Mouse (Mus musculus): ENCODE results near the gene Tmem204. TPM values are rescaled to one million over a fixed set of nuclear protein-coding genes. Genes with fewer than 3 reads are reported as not detected.

The Tmem204 gene
- polyA plus RNA-seq, 1 experiment from 2014 or later: 108 TPM

- Histone ChIP-seq H3K4me1 (replicated peaks; ENCODE audit: control insufficient read depth, insufficient read depth, low read length) (peaks cover 16% of the 10 kb centered on the region), H3K27me3 (ENCODE audit: control insufficient read depth, insufficient read depth, low read depth, low read length) (no peaks in the 10 kb centered on the region), H3K4me2 (ENCODE audit: low read depth, low read length) (peak overlapping the region; percentile 86), H3K36me3 (ENCODE audit: control insufficient read depth, insufficient read depth, low read length) (peaks cover 15% of the 10 kb centered on the region), H3K9me3 (ENCODE audit: control insufficient read depth, low read length) (no peaks in the 10 kb centered on the region), H3K4me3 (ENCODE audit: low read length) (peak overlapping the region; percentile 99), H3K27ac (ENCODE audit: low read length) (peak overlapping the region; percentile 86), H3K9ac (ENCODE audit: low read length) (peak overlapping the region; percentile 95)
- ATAC-seq (ENCODE audit: low read depth): no peak
- WGBS: under 1% methylated on average over 74 of the region's 81 CpGs
Measured at GRCm38 (mm10) chr17:25013606-25014501, 69.5 kb downstream of the Tmem204 start.

Other genes with a start within 250 kb of the Tmem204 start
- gene Hagh, start 243.4 kb downstream of the Tmem204 start, polyA plus RNA-seq (2015; fragmentation: Nextera tagmentation; extraction: Ambion mirVana): 32.6 and 39.1 TPM in 2 replicates
- 16.7 and 17.6 TPM in 2 replicates for gene Fahd1, start 233.2 kb downstream of the Tmem204 start, polyA plus RNA-seq (2015; fragmentation: Nextera tagmentation; extraction: Ambion mirVana)
- 1.2 and 1.9 TPM in 2 replicates for gene Igfals, start 217.6 kb downstream of the Tmem204 start, polyA plus RNA-seq (2015; fragmentation: Nextera tagmentation; extraction: Ambion mirVana)
- gene Nubp2, start 197.2 kb downstream of the Tmem204 start, polyA plus RNA-seq (2015; fragmentation: Nextera tagmentation; extraction: Ambion mirVana): 48.5 and 55.0 TPM in 2 replicates
- gene Spsb3, start 196.9 kb downstream of the Tmem204 start, polyA plus RNA-seq (2015; fragmentation: Nextera tagmentation; extraction: Ambion mirVana): 41.1 and 43.3 TPM in 2 replicates
- 28.4 and 29.1 TPM in 2 replicates for gene Eme2, start 188.5 kb downstream of the Tmem204 start, polyA plus RNA-seq (2015; fragmentation: Nextera tagmentation; extraction: Ambion mirVana)
- 82.8 and 89.0 TPM in 2 replicates for gene Mrps34, start 188.5 kb downstream of the Tmem204 start, polyA plus RNA-seq (2015; fragmentation: Nextera tagmentation; extraction: Ambion mirVana)
- 74.7 and 74.9 TPM in 2 replicates for gene Nme3, start 187.1 kb downstream of the Tmem204 start, polyA plus RNA-seq (2015; fragmentation: Nextera tagmentation; extraction: Ambion mirVana)
- gene Mapk8ip3, start 146.6 kb downstream of the Tmem204 start, polyA plus RNA-seq (2015; fragmentation: Nextera tagmentation; extraction: Ambion mirVana): 25.6 and 28.9 TPM in 2 replicates
- 141 and 148 TPM in 2 replicates for gene Jpt2, start 122.9 kb downstream of the Tmem204 start, polyA plus RNA-seq (2015; fragmentation: Nextera tagmentation; extraction: Ambion mirVana)
- gene Cramp1l, start 67.8 kb downstream of the Tmem204 start, polyA plus RNA-seq (2015; fragmentation: Nextera tagmentation; extraction: Ambion mirVana): 5.0 and 5.7 TPM in 2 replicates
- 16.8 and 17.1 TPM in 2 replicates for gene Ift140, start 67.5 kb downstream of the Tmem204 start, polyA plus RNA-seq (2015; fragmentation: Nextera tagmentation; extraction: Ambion mirVana)
- gene Telo2, start 32.4 kb upstream of the Tmem204 start, polyA plus RNA-seq (2015; fragmentation: Nextera tagmentation; extraction: Ambion mirVana): 42.4 and 49.6 TPM in 2 replicates
- gene Ptx4, start 37.2 kb upstream of the Tmem204 start, polyA plus RNA-seq (2015; fragmentation: Nextera tagmentation; extraction: Ambion mirVana): 0.19 TPM in 1 of 2 replicates, not detected in the other
- gene Clcn7, start 49.8 kb upstream of the Tmem204 start, polyA plus RNA-seq (2015; fragmentation: Nextera tagmentation; extraction: Ambion mirVana): 22.1 and 22.5 TPM in 2 replicates
- 0.73 and 1.1 TPM in 2 replicates for gene Ccdc154, start 78.9 kb upstream of the Tmem204 start, polyA plus RNA-seq (2015; fragmentation: Nextera tagmentation; extraction: Ambion mirVana)
- gene Gm38655, start 91.9 kb upstream of the Tmem204 start, polyA plus RNA-seq (2015; fragmentation: Nextera tagmentation; extraction: Ambion mirVana): 11.5 and 13.1 TPM in 2 replicates
- 28.9 and 30.9 TPM in 2 replicates for gene BC003965, start 101.0 kb upstream of the Tmem204 start, polyA plus RNA-seq (2015; fragmentation: Nextera tagmentation; extraction: Ambion mirVana)
- 10.7 and 10.8 TPM in 2 replicates for gene Unkl, start 104.8 kb upstream of the Tmem204 start, polyA plus RNA-seq (2015; fragmentation: Nextera tagmentation; extraction: Ambion mirVana)
- 48.3 and 51.2 TPM in 2 replicates for gene Gnptg, start 156.5 kb upstream of the Tmem204 start, polyA plus RNA-seq (2015; fragmentation: Nextera tagmentation; extraction: Ambion mirVana)
- gene Tsr3, start 156.6 kb upstream of the Tmem204 start, polyA plus RNA-seq (2015; fragmentation: Nextera tagmentation; extraction: Ambion mirVana): 43.4 and 43.6 TPM in 2 replicates
- 1.3 and 1.6 TPM in 2 replicates for gene Baiap3, start 172.8 kb upstream of the Tmem204 start, polyA plus RNA-seq (2015; fragmentation: Nextera tagmentation; extraction: Ambion mirVana)
- gene Ube2i, start 191.0 kb upstream of the Tmem204 start, polyA plus RNA-seq (2015; fragmentation: Nextera tagmentation; extraction: Ambion mirVana): 625 and 662 TPM in 2 replicates
- gene Prss34, start 214.8 kb upstream of the Tmem204 start, polyA plus RNA-seq (2015; fragmentation: Nextera tagmentation; extraction: Ambion mirVana): 0.80 and 0.82 TPM in 2 replicates
- not detected in 2 replicates for gene Prss28, start 225.1 kb upstream of the Tmem204 start, polyA plus RNA-seq (2015; fragmentation: Nextera tagmentation; extraction: Ambion mirVana)
- not detected in 2 replicates for gene Prss29, start 235.1 kb upstream of the Tmem204 start, polyA plus RNA-seq (2015; fragmentation: Nextera tagmentation; extraction: Ambion mirVana)